Mouse (Mus musculus) heart, postnatal 0 days (tissue): ENCODE measurements around the gene D430042O09Rik. TPM values are rescaled to one million over a fixed set of nuclear protein-coding genes. Genes with fewer than 3 reads are reported as not detected.
A peak's percentile ranks its signal among the peaks of the same experiment; 100 is the strongest.
"Not testable (repeated sequence)": the region's sequence is repeated elsewhere in the genome, so short reads cannot be mapped to it uniquely, and the experiment has no call there.

Experiments used
- ATAC-seq: fragments of 200-750 bp; cut with Nextera tagmentation; 2 replicates; pipeline ENCODE4 v1.8.0; 2017; ENCODE audit warnings: low read depth, moderate number of reproducible peaks, moderate library complexity; ENCODE audit not compliant: insufficient read depth
- DNase-seq: peaks from one replicate; pipeline ENCODE4 v3.0.0-alpha.2; 2016; ENCODE audit warnings: low spot score
- H3K27ac ChIP-seq: fragments of 300-500 bp; sonication (generic); 2 replicates; pipeline ENCODE4 v1.5.1; 2014; ENCODE audit warnings: low read depth, mild to moderate bottlenecking
- H3K27me3 ChIP-seq: fragments of 300-500 bp; sonication (generic); 2 replicates; pipeline ENCODE4 v1.6.1; 2014; ENCODE audit warnings: low read length, mixed read lengths; ENCODE audit not compliant: control insufficient read depth, insufficient read depth
- H3K36me3 ChIP-seq: fragments of 300-500 bp; sonication (generic); replicated peaks from 2 replicates; pipeline ENCODE4 v1.6.1; 2014; ENCODE audit warnings: low read length, mixed read lengths; ENCODE audit not compliant: control insufficient read depth, insufficient read depth
- H3K4me1 ChIP-seq: fragments of 300-500 bp; sonication (generic); 2 replicates; pipeline ENCODE4 v1.6.1; 2014; ENCODE audit warnings: antibody characterized with exemption; ENCODE audit not compliant: control insufficient read depth, insufficient read depth
- H3K4me2 ChIP-seq: fragments of 300-500 bp; sonication (generic); 2 replicates; pipeline ENCODE4 v1.6.1; 2014; ENCODE audit warnings: low read depth, mild to moderate bottlenecking, low read length, moderate library complexity
- H3K4me3 ChIP-seq: fragments of 300-500 bp; sonication (generic); 2 replicates; pipeline ENCODE4 v1.5.1; 2014; ENCODE audit warnings: low read depth, low read length
- H3K9ac ChIP-seq: fragments of 300-500 bp; sonication (generic); replicated peaks from 2 replicates; pipeline ENCODE4 v1.6.1; 2014; ENCODE audit warnings: low read depth, low read length, mixed read lengths
- H3K9me3 ChIP-seq: fragments of 300-500 bp; sonication (generic); replicated peaks from 2 replicates; pipeline ENCODE4 v1.6.1; 2016; ENCODE audit warnings: low read length; ENCODE audit not compliant: control insufficient read depth
- CTCF ChIP-seq: IDR thresholded peaks from 2 replicates; pipeline ENCODE4 v1.5.1; 2016; ENCODE audit warnings: antibody characterized with exemption, control low read depth, low read depth
- EP300 ChIP-seq: IDR thresholded peaks from 2 replicates; pipeline ENCODE4 v1.6.1; 2016; ENCODE audit warnings: antibody characterized with exemption, low read depth
- WGBS: fragments of 180-500 bp; shearing (Covaris S2); extraction: QIAGEN DNeasy Blood & Tissue Kit; methylation state at CpG from one replicate; pipeline ENCODE4 v1.1.7; 2014; 5-methylcytosine and 5-hydroxymethylcytosine counted together
- polyA plus RNA-seq: library from polyadenylated mRNA; unstranded; fragments of >200 nt; fragmentation: Nextera tagmentation; extraction: Ambion mirVana; gene quantifications from 2 replicates; pipeline ENCODE4 v1.2.1, GENCODE M21; 2015
- total RNA-seq: library from RNA; depleted of rRNA; stranded (reverse); fragments of >200 nt; gene quantifications from 2 replicates; pipeline ENCODE4 v1.2.3, GENCODE M21; 2014; ENCODE audit warnings: low replicate concordance

The D430042O09Rik gene
- total and polyA plus RNA-seq, 2 experiments from 2014 or later, result 4.5 to 23.9 TPM

DNA sequence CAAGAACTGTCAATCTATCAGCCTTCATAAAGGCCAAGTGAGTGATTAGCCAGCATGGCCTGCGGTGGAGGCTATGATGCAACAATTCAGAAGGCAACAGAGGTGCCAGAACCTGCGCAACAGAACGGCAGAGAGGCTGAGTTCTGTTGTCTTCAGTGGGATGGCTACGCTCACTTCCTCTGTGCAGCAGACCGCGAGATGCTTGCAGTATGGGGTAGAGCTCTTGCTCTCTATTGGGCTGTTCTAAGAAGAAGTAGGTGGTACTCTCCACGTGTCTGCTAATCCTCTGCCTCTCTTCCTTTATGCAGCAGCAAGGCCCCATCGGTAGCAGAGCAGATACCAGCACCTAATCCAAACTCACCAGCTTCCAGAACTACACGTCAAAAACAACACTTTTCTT, 27.8 kb upstream of the D430042O09Rik start:
- Histone ChIP-seq H3K4me3 (no peak overlapping the region), H3K36me3 (peaks cover 87% of the 10 kb centered on the region), H3K27me3 (no peaks in the 10 kb centered on the region), H3K4me2 (no peak overlapping the region), H3K9me3 (no peaks in the 10 kb centered on the region), H3K9ac (no peak overlapping the region), H3K27ac (no peak overlapping the region), H3K4me1 (no peaks in the 10 kb centered on the region)
- 85% methylated on average over 9 of the region's 9 CpGs for WGBS
- TF ChIP-seq EP300 (no peak), CTCF (no peak)
- ATAC-seq (no peak), DNase-seq (no peak)

DNA sequence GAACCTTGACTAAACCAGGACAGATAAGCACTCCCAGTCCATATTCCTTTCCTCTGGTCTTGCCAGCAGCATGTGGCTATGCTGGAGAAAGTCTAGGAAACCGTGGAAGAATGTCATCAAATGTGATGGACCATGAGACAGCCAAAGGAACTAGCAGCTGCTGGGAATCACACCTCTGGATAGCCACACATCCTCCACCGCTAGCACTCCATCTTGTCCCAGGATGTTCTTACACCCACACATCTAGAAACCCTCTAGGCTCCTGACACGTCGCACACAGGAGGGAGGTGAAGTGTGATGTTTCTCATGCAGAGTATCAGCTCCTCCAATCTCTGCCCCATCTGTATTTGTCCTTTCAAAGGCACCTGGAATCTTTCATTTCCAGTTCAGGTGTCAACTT, 17.2 kb upstream of the D430042O09Rik start:
- no peaks in the 10 kb centered on the region for H3K9me3 ChIP-seq
- H3K36me3 ChIP-seq, result peaks cover 93% of the 10 kb centered on the region
- DNase-seq, result no peak
- TF ChIP-seq EP300, result no peak
- no peak for TF ChIP-seq CTCF
- no peak overlapping the region for H3K27ac ChIP-seq
- no peaks in the 10 kb centered on the region for H3K4me1 ChIP-seq
- no peak overlapping the region for H3K9ac ChIP-seq
- no peak overlapping the region for H3K4me3 ChIP-seq
- no peak overlapping the region for H3K4me2 ChIP-seq
- ATAC-seq, result no peak
- WGBS, result 80% methylated on average over 4 of the region's 4 CpGs
- no peaks in the 10 kb centered on the region for H3K27me3 ChIP-seq

DNA sequence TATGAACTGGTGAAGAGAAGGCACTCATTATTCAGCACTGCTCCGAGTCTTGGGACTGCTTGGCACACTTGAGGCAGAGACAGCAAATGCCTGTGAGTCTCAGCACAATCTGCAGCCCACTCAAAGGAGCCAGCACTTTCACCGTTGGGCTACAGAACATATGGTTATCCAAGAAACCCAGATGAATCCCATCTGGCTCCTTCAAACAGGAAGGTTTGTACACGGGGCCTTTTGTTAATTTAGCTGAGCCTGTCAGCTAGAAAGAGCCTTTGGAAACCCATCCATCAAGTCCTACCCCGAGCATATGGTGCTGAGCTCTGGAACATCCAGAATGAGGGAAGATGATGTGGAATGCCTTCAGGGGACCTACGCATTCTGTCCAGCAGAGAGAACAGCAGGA, 13.6 kb upstream of the D430042O09Rik start:
- no peak for ATAC-seq

DNA sequence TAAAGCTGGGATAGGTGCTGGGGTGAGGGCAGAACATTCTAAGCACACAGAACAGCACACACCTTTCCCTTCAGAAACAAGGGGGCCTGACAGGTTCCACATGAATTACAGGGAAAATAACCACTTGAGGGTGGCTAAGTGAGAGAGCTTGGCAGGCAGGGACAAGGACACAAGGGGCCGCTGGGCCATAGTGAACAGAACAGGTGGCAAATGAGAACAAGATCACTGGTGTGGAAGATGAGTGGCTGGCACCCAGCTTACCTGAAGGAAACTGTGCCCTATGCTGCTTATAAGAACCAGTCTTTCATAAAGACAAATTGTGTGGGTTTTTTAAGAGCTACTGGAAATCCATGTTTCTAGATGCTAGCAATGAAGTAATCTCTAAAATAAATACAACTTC, 4.9 kb upstream of the D430042O09Rik start:
- TF ChIP-seq CTCF, result no peak
- no peak for TF ChIP-seq EP300
- Histone ChIP-seq H3K27ac (no peak overlapping the region), H3K4me1 (peaks cover 21% of the 10 kb centered on the region), H3K9me3 (no peaks in the 10 kb centered on the region), H3K9ac (no peak overlapping the region), H3K4me2 (no peak overlapping the region), H3K27me3 (no peaks in the 10 kb centered on the region), H3K36me3 (peaks cover 62% of the 10 kb centered on the region), H3K4me3 (no peak overlapping the region)
- ATAC-seq (no peak), DNase-seq (no peak)
- WGBS, result 71% methylated on average over 1 of the region's 1 CpGs

More for the DNA sequence above, 13.6 kb upstream of the D430042O09Rik start:
- Histone ChIP-seq H3K36me3 (peaks cover 100% of the 10 kb centered on the region), H3K9ac (no peak overlapping the region), H3K27me3 (no peaks in the 10 kb centered on the region), H3K4me1 (no peaks in the 10 kb centered on the region), H3K4me2 (no peak overlapping the region), H3K9me3 (no peaks in the 10 kb centered on the region), H3K27ac (no peak overlapping the region), H3K4me3 (no peak overlapping the region)
- no peak for DNase-seq
- no peak for TF ChIP-seq EP300
- no peak for TF ChIP-seq CTCF
- WGBS, result 83% methylated on average over 5 of the region's 5 CpGs

DNA sequence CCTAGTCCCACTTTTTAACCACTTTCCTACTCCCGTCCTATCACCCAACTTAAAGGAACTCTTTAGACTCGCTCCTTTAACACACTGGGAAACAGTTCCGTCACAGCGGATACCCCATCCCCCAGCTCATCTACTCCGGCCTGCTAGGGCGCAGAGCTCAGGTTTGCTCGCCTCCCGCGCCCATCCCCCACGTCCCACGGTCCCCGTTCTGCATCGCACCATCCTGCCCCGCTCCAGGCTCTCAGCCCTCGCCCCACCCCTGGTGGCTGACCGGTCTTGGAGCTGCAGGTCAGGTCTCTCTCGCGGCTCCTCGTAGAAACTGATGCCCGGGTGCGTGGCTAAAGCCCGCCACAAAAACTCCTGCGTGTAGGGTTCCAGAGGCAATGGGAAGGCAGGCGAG, 502 bp upstream of the D430042O09Rik start:
- H3K4me3 ChIP-seq, result peak overlapping the region; percentile 80
- peak overlapping the region; percentile 91 for H3K4me2 ChIP-seq
- H3K4me1 ChIP-seq, result peaks cover 27% of the 10 kb centered on the region
- TF ChIP-seq CTCF (peak; percentile 10; the same call in 1 of the 2 replicates), EP300 (no peak)
- H3K27me3 ChIP-seq, result no peaks in the 10 kb centered on the region
- H3K9me3 ChIP-seq, result no peaks in the 10 kb centered on the region
- ATAC-seq, result peak; percentile 73
- peak; percentile 49 for DNase-seq
- H3K9ac ChIP-seq, result peak overlapping the region; percentile 81
- peak overlapping the region; percentile 96 for H3K27ac ChIP-seq
- under 1% methylated on average over 24 of the region's 24 CpGs for WGBS
- peaks cover 18% of the 10 kb centered on the region for H3K36me3 ChIP-seq

DNA sequence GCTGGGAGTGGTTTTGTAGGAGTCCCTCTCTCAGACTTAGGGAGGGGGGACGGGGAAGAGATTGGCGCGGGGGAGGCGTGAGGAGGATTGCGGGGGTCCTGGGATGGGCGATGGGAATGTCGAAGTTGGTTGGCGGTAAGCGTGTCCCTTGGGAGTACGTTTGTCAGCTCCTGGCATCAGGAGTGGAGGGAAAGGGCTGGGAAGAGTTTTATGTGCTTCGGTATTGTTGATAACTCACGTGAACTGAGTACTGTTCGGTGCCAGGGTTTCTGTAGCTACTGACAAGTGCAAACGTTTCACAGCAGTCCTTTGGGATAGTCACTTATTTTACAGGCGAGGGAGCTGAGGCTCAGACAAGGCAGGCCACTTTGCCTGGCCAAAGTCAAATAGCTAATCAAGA, 412 bp downstream of the D430042O09Rik start:
- DNase-seq (no peak), ATAC-seq (no peak)
- H3K4me2 ChIP-seq, result peak overlapping the region; percentile 92
- under 1% methylated on average over 15 of the region's 15 CpGs for WGBS
- H3K9me3 ChIP-seq, result no peaks in the 10 kb centered on the region
- TF ChIP-seq EP300 (no peak), CTCF (no peak)
- H3K27me3 ChIP-seq, result no peaks in the 10 kb centered on the region
- peak overlapping the region; percentile 80 for H3K4me3 ChIP-seq
- H3K36me3 ChIP-seq, result peaks cover 9% of the 10 kb centered on the region
- H3K9ac ChIP-seq, result peak overlapping the region; percentile 79
- peaks cover 27% of the 10 kb centered on the region for H3K4me1 ChIP-seq
- H3K27ac ChIP-seq, result peak overlapping the region; percentile 61

DNA sequence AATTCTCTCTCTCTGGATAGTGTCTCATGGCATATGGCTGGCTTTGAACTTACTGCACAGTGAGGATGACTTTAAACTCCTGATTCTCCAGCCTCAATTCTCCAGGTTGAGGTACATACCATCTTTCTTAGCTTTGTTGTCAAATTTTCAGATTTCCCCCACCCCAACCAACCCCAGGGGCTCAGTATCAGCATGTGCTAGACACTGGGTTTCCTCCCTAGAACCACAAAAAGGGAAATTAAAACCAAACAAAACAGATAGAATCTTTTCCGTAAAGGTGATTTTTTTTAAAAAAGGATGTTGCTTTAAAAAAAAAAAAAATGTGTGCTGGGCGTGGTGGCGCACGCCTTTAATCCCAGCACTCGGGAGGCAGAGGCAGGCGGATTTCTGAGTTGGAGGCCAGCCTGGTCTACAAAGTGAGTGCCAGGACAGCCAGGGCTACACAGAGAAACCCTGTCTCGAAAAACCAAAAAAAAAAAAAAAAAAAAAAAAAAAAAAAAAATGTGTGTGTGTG, 5.9 kb downstream of the D430042O09Rik start:
- H3K4me2 ChIP-seq, H3K9me3 ChIP-seq, H3K4me3 ChIP-seq, H3K36me3 ChIP-seq, DNase-seq, H3K27ac ChIP-seq, H3K9ac ChIP-seq, ATAC-seq, H3K27me3 ChIP-seq: not testable (repeated sequence)
- H3K4me1 ChIP-seq, result peaks cover 35% of the 10 kb centered on the region
- 88% methylated on average over 6 of the region's 7 CpGs for WGBS
